Mouse (Mus musculus) layer of hippocampus, adult 18-20 months (tissue): ENCODE measurements at regions not wholly inside any gene's neighbourhood (a gene's known extent, or its start where the extent isn't known, plus 50 kb on each side); places are given as distances from the start of the nearest gene placed in this dataset.
A peak's percentile ranks its signal among the peaks of the same experiment; 100 is the strongest.
"Not testable (repeated sequence)": the region's sequence is repeated elsewhere in the genome, so short reads cannot be mapped to it uniquely, and the experiment has no call there.

Source experiments
- DNase-seq, 2 experiments: peaks; one replicate each; pipeline ENCODE4 v3.0.0; 2022; ENCODE audit warnings: low spot score in 2 of 2

GRCm38 (mm10) chr8:126811358-126811757 is 134.3 kb downstream of the Tomm20 start:
- DNase-seq, result not testable (repeated sequence)

- DNase-seq, result peak; percentile 40 to 73
Observed at GRCm38 (mm10) chr8:126810516-126810915, 135.1 kb downstream of the Tomm20 start.

DNA sequence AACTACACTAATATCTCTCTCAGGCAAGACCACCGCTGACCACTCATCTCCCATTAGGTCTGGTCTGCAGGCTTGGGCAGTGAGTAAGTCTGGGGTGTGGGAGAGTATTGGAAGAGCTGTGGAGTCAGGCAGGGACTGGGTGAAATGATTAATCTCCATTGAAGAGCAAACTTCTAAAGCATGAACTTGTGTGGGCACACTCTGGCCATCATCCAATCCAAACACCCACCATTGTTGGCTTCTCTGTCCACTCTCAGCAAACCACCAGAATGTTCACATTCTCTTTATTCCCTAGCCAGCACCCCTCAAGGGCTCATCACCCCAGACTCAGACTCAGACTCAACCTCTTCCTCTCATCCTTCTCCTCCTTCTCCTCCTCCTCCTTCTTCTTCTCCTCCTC is 136.3 kb downstream of the Tomm20 start:
- DNase-seq, result peak in 1 of 2 experiments; percentile 57

DNA sequence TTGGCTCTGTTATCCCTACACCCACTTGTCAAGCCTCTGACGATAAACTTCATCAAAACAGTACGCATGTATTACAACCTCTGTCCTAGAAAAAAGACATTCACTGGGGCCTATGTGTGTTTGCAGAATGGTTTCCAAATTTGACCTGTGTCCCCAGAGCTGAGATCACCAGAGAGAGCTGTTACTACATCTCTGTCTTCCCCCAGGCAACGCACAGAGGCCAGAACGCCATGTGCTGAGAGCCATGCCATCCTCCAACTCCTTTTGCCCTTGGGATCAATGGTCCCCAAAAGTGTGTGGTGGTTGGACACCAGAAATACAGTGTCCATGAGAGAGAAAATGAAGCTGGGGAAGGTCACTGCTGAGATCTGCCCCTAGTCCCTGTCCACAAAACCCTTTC is 137.1 kb downstream of the Tomm20 start:
- DNase-seq, result no peak

GRCm38 (mm10) chr8:126807171-126807768 is 138.4 kb downstream of the Tomm20 start:
- no peak for DNase-seq

DNA sequence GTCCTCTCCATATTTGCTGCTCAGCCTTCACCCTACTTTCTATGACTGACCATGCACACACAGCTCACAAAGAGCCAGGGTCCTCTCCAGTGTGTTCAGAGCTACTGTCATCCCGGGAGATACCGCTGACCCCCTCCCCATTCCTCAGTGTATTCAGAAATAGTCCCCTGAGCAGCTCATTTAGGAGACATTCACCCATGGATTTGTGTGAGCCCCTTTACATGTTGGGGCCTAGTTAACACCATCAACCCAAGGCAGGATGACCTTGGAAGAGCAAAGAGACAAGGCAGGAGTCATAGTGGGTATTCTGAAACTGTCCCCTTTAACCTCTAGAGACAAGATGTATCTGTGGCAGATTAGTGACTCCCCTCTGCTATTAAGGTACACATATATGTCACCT is 139.1 kb downstream of the Tomm20 start:
- no peak for DNase-seq

DNA sequence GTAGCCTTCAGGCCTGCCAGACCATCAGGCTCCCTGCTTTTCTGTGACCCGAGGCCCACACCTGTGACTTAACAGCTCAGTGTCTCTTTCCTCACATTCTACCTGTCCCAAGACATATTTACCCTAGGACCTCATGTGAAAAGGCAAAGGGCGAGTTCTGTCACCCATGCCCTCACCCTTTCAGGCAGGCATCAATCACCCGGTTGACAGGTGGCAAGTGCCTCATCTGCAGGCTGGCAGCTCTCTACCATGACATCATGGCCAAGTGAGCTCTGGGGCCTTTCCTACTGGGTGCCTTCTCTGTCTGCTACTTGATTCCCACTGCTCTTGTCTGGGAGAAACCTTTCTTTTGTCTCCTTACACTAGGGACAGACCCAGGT is 139.5 kb downstream of the Tomm20 start:
- no peak for DNase-seq

- DNase-seq, result no peak
Observed at GRCm38 (mm10) chr8:126805365-126806180, 140.1 kb downstream of the Tomm20 start.

DNA sequence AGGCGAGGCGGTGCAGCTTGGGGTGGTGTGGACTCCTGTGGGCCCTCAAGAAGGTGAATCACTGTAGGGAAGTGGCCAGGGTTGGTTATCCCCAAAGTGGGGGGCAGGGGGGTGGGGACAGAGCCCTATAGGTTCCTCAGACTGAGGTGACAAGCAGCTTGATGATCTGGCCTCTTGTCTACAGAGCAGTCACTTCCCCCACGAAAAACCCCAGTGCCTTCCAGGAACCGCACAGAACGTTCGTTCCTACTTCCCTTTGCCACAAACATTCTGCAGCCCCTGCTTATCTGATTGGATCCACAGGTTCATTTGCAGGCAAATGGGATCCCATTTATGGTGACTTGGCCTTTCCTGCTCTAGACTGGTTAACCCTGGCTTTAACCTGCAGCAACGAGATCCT is 141.5 kb downstream of the Tomm20 start:
- DNase-seq, result no peak

DNA sequence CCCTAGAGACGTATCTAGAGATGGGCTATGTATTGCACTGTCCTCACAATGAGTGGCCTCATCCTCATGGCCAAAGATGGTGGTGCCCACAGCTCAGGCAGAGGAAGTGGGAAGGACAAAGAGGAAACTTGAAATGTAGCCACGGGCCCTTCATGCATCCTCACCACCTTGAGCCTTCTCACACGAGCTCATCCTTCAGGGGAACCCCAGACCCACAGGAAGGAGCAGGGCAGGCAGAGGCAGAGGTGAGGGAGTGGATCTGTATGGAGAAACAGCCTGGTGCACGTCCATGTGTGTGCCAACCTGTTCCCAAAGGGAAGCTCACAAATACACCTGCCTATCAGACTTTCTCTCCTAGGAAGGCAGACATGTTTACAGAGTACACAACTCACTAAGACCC is 143.0 kb downstream of the Tomm20 start:
- no peak for DNase-seq

GRCm38 (mm10) chr8:126800976-126801375 is 144.7 kb downstream of the Tomm20 start:
- DNase-seq, result no peak

- DNase-seq, result no peak
Observed at GRCm38 (mm10) chr8:126797571-126798334, 147.9 kb downstream of the Tomm20 start.

GRCm38 (mm10) chr8:126793657-126794056 is 152.0 kb downstream of the Tomm20 start:
- DNase-seq, result no peak

DNA sequence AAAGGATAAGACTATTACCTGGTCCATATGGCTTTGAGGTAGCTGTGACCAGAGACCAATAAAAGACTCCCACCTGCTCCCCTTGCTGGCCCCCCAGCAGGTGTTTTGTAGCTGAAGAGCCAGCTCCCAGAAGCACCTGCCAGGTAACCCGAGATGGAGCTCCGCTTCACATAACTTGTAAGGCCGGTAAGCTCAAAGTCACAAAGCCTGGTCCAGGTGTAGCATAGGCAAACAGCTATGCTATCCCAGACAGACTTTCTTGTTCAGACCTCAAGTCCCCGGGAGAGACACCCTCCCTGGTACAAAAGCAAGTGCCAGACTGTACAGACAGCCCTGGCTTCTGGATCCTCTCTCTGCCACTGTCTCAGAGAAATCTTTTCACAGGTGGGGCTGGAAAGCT is 154.6 kb downstream of the Tomm20 start:
- no peak for DNase-seq

DNA sequence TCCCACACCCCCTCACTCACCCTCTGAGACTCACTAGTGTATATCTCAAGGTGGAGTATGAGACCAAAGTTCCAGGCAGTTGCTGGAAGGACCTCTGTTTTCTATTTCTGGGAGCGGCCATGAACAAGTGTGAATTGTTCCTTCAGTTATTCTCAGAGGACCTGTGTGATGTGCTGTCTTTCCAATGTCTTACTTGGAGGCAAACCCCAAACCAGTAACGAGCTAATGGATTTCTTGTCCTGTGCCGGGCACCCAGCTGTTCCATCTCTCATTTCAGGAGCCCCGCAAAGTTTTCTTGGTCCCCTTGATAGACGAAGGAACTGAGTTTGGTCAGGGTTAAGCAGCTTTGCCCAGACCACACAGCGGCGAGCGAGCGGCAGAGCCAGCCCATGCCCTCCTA is 155.4 kb downstream of the Tomm20 start:
- DNase-seq, result no peak

- DNase-seq, result no peak
Observed at GRCm38 (mm10) chr8:126789076-126789475, 156.6 kb downstream of the Tomm20 start.

- DNase-seq, result no peak
Observed at GRCm38 (mm10) chr8:126788669-126789068, 157.0 kb downstream of the Tomm20 start.

DNA sequence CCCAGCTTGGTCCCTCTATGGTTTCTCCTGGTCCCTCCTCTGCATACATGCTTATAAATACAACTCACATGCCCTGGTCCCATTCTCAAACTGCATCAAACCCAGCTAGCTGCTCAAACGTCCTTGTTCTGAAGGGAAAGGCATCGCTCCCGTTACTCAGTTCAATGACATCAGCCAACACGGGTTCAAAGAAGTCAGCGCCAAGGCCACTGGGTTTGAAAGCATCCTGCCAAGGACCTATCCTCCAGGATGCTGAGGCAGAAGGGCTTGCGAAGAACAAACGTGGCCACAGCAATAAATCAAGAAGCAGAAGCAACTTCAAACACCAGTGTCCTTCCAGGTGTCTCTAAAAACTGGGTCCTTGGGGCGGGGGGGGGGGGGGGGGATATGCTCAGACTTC is 158.2 kb downstream of the Tomm20 start:
- DNase-seq, result no peak

DNA sequence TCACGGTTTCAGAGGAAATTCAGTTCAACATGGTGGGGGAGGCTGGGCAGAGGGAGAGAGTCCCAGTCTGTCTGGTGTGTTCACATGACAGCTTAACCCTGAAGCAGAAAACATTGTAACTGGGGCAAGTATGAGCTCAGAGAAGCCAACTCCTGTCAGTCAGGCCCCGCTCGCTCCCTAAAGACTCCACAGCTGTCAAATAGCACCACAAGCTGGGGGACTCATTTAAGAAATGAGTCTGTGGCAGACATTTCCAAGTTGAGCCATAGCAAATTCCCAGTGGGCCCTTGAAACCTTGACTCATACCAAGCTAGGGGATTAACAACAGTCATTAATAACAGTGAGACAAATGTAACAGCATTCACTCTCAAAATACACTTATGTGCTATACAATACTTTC is 160.4 kb downstream of the Tomm20 start:
- no peak for DNase-seq

DNA sequence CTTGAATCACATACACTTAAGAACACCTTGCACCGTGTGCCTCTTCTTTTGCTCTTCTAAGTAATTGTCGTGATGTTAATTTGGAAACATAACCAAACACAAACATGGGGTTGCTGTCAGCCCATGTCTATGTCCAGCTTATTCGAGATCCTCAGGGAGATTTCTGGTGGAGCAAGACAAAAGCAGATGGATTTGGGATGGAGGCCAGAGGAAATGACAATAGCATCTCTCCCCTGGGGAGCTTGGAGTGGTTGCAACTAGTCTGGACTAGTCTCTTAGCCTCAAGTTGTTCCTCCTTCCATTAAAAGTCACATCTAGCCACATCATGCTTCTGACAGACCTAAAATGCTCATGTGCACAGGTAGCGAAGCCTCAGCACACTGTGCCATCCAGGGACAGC is 161.0 kb downstream of the Tomm20 start:
- DNase-seq, result no peak

GRCm38 (mm10) chr8:126783703-126784440 is 161.8 kb downstream of the Tomm20 start:
- no peak for DNase-seq

- no peak for DNase-seq
Observed at GRCm38 (mm10) chr8:126778673-126779072, 167.0 kb downstream of the Tomm20 start.
